Mouse (Mus musculus): ENCODE measurements at regions not wholly inside any gene's neighbourhood (a gene's known extent, or its start where the extent isn't known, plus 50 kb on each side); places are given as distances from the start of the nearest gene placed in this dataset.

DNA sequence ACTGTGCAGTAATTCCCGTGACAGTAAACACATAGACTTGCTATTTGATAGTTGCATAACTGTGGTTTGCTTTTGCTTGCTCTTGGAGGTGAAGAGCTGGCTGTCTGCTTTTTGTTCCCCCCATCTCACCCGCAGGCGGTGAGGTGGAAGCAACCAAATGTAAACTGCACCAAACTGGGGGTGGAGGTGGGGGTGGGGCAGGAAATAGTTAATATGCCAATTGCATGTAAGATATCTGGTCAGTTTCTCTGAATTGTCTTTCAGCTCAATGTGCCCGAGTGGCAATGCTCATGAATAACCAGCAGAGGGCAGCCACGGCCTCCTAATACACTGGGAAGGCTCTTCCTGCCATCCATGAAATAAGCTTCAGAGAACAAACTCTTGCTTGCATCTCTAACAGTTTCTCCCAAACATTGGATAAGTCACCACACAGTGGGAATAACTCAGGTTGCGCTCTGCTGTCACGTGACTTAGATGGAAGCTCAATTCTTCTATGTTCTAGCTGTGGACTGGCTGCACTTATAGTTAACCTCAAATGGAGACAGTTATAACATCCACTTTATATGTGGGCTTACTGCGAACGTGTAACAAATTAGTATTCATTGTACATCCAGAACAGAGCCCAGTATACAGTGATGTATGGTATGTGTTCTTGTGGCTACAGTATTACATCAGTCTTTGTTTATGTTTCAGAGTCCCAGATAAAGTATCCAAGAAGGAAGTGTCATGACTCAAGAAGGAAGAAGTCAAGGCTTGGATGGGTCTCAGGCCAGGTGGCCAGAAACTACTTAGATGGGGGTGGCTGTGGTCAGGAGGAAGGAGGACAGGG is 62.0 kb upstream of the Egflam start:
- DNase-seq (ENCODE audit: low read depth) = peak; percentile 58

DNA sequence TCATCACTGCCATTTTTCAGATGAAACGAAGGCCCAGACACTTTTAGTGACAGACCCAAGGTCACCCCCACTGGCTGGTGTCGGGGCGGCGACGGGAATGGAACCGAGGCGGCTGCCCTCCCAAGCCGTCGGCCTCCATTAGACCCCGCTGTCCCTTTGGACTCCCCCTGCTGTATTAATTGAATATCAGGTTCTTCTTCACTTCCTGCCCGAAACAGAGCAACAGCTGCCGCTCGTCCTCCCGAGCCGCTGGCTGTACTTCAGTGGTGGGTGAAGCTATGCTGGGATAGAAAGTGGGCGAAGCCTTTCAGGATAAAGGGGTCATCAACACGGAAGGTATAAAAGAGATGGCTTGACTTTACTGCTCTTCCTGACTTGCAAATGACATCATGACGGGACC is 64.4 kb upstream of the Egflam start:
- no peak for DNase-seq (ENCODE audit: low read depth)

DNA sequence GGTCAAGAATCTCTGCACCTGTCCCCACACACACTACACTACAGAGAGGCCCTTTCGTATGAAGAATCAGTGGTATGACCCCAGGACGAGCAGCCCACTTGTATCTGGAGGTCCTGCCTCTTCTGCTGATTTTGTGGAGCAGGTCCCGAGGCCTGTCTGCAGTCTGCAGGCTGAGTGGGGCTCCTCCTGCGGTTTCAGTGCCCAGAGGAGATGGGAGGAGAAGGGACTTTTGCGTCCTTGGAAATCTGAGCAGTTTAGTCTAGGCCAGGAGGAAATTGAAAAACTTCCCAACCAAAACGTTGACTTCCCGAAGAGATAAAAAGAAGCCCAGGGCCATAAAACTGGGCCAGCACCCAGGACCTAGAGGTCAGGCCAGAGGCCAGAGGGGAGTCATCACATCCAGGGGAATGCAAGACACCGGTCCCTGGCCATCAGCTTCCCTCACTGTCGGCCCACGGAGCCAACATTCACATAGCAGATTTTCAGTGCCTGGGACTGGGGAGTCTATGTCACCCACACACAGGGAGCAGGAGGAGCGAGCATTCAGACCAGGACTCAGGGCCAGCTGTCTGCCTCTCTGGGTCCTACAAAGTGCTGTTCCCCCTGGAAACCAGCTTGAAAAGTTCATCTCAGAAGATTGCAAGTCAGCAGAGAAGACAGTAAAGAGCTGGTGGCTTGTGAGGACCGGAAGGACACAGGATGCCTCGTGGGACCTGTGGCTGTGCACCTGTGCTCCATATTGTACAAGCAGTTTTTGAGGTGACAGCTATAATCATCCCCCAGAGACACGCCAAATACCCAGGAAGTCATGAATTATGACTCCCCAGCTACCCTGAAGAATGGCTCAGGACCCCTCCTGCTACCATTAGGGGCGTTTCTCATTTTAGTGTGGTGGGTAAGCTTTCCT is 65.5 kb upstream of the Egflam start:
- no peak for DNase-seq (ENCODE audit: low read depth)

DNA sequence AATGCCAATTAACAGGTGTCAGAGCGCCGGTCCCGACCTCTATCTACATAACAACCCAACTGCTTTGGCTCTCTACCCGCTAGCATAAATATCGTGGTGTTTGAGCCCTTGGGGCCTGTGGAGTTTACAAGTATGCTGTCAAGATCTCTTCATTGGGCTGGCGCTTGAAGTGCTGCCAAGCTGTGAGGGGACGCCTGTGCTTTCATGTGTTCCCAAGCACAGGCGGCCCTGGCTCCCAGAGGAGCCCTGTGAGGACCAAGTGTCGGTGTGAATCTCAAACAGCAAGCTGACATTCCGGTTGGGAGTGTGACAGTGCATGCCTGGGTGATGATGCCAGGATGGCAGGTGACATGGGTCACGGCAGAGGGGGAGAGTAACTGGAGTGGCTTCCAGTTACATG is 82.0 kb upstream of the Egflam start:
- DNase-seq (ENCODE audit: low read depth) = no peak

DNA sequence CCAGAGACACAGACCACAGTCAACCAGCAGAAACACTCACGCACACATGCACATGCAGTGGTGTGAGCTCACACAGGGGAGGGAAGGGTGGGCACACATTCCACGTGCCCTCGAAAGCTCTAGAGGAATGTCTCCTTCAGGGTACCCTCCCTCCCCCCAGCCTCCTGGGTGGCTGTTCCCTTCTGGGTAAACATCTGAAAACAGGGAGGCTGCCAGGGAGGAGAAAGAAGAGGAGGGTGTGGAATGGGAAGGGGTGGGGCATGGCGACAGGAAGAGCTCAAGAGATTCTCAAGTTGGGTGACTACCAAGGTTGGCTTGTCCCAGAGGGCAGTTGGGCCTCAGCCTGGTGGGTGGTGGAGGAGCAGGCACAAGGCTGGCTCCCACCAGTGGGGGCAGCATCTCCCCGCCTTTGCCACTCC is 82.6 kb upstream of the Egflam start:
- DNase-seq (ENCODE audit: low read depth) = no peak

DNA sequence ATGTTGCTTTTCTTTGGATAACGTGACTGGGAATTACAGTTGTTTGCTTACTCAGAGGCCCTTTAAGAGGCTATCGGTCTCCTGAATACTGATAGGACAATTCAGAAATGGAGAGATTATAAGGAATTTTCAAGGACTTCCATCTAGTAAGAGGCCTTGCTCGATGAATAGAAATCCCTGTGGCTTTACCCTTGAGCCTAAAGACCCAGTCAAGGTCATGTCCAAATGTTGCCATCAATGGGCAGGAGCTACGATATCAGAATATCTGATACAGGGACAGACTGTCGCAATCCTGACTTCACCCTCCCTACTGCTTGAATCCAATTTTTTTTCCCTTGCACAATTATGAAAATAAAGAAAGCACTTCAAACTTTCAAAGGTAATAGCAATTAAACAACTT is 85.5 kb upstream of the Egflam start:
- DNase-seq (ENCODE audit: low read depth) = no peak

DNA sequence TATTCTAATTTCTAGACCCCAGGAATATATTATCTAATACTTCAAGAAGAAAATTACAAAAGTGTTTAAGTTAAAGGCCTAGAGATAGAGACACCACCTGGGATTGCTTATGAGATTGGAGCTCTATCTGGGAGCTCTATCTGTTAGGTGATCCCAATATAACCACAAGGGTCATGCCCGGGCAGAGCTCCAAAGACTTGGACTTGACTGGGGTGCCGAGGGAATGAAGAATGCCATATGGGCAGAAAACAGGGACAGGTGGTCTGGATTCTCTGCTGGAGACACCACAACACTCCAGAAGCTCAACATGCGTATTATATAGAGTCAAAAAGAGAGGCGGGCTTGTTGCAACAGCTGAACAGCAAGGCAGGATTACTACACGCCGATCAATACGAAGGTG is 92.9 kb upstream of the Egflam start:
- DNase-seq (ENCODE audit: low read depth) = no peak

DNA sequence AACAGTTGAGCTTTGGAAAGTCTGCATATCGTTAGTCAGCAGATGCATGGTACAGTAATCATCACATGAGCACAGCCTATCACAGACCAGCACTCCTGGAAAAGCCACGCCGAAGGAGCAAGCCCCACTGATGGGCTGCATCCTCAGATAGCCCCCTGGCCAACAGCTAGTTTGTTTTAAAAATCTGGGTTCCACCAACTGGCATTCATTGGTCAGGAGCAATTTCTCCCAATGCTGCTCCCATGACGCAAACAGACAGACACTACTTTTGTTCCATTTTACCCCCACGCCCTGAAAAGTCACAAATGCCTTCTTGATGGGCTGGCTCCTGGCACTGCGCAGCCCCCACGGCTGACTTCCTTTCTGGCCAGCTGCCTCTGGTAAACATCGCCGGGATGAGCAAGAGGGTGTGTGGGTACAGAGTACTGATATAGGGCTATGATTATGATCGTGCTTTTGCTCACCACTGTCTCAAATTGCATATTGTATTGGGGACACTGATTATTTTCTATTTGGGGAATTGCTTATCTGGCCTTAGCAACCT is 95.0 kb upstream of the Egflam start:
- no peak for DNase-seq (ENCODE audit: low read depth)

DNA sequence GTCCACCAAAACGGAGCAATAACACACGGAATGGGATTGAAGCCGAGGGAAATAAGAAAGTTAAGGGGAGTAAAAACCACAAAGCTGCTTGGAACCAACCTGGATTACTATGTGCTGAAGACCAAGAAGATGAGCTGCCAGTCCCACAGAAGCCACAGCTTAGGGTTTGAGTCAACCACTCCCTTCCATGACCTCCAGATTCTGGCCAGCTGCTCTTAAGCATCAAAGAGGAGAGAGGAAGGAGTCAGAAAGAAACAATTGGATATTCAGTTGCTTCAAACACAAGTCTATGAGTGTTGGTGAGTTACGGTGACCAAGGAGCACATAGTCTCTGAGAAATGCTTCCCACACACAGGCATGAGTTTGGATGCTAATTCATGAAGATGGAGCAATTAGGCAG is 99.7 kb upstream of the Egflam start:
- no peak for DNase-seq (ENCODE audit: low read depth)

DNA sequence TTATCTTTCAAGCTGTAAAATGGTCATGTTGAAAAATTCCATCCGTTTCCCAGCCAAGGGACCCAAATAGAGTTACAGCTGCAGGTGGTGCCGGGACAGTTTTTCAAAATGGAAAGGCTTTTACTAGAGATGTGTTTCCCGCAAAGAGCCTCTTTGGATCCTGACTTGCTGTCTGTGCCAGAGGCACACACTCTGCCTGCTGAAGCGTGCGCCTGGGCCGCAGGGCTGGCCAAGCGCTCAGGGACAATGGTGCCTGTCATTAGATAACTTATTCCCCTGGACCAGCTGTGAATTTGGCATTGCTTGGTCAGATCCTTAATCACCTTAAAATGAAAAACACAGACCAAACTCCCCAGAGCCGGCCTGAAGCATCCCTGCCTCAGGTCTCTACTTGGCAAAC is 110.3 kb upstream of the Egflam start:
- no peak for DNase-seq (ENCODE audit: low read depth)

DNA sequence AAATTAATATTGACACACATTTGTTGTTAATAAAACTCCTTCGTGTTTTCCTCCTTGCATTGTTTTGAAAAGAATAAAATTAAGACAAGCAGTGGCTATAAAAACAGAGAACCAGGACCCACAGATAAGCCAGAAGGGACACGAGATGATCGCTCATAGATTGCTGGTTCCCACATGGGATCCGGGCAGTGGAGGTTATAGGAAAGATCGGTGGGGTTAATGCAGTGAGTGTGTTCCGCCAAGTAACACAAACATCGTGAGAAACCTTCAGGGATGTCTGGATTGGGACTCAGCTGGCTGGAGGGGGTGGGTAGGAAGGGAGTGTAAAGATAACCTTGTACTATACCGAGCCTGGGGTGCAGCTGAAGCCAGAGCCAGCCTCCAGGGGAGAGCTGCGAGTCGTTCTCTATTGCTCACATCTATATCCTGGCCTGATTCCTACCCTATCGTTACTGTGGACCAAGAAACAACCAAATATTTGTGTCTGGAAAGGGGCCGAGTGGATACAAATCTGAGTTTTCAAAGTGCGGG is 116.6 kb upstream of the Egflam start:
- no peak for DNase-seq (ENCODE audit: low read depth)

DNA sequence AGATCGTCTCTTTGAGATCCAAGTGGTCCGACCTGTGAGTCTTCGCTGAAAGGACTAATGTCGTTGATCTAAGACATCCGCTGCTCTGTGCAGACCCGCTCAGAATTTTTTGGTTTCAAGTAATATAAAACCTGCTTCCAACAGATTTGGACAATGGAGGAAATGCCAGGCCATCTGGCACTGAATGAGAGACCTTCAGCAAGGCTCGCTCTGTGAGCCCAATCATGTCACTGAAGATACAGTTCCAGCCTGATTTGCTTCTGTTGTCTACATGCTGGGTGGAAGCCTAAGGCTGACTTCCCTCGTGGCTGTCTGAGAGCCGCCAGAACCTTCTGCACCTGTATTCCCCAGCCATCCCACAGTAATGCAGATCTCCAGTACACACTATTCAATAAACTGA is 123.4 kb upstream of the Egflam start:
- DNase-seq (ENCODE audit: low read depth) = no peak

DNA sequence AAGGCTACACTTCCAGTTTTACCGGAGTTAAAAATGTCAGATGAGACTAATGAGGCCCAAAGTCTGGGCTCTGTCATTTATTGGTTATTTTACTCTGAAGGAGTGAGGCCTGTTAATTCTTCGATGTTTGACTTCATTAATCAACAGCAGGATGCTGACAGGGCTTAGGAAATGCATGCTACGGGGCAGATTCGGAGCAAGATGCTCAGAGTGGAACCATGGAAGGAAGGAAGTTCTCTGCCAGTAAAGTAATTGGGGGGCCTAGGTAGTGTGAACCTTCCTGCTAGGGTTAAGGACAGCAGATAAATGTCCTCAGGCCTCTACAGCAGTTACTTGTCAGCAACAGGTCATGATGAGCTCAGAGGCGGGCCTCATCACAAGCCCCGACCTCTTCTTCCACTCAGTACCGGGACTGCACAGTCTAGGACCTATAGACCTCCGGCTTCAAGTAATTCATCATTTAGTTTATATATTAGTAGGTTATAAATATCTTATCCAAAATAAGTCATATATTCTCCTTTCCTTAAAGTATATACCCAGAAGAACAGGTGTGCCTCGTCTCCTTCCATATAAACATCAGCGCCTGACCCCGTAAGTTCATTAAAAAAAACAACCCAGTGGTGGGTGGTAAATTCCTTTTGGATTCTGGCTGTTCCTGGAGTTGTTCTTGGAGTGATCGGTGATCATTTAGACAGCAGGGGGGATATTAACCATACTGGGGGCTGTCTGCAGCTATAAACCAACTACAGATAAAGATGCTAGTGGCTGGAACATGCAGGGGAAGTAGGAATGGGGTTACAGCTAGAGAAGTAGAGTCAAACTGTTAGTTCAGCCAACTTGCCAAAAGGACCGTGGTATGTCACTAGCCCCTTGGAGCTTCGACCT is 124.9 kb upstream of the Egflam start:
- no peak for DNase-seq (ENCODE audit: low read depth)

DNA sequence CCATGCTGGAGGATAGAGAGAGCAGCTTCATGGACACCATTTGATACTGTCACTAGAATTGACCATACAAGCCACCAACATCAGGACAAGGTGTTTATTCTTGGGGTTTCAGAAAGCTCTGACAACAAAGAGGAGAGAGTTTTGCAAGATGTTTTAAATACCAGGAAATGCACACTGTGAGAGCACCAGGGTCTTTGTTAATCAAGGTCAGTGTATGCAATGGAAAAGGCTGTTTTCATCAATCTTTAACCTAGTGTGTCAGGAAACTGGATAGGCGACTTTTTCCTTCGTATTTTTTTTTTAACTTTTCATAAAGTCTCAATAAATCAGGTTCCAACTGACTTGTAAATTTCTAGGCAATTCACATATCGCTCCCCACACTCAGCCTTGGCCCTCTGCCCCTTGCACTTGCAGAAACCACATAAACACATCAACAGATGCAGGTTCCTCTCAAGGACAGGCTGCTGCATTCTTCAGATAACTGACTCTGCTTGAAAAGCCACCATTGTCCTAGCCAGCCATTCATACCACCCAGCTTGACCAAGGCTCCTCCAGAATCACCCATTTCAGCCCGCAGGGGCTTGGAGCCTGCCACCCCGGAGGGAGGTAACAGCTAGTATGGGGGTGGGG is 132.9 kb upstream of the Egflam start:
- DNase-seq (ENCODE audit: low read depth) = no peak

DNA sequence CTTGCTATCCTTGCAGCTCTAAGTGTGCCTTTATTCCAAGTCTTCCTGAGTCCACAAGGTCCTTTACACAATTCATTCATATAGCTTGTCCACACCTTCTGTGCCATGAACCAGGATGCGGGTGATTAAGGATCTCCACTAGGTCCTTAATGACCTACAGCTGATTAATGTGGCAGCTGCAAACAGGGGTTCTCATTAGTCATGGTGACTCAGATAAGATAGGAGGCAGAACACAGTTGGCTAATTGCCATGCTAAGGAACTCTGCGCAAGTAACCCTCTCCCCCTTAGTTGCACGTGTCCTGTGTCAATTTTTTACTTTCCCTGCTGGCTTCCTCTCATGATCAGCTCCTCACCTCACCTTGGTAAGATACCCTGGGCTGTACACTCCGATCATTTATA is 139.7 kb upstream of the Egflam start:
- no peak for DNase-seq (ENCODE audit: low read depth)

DNA sequence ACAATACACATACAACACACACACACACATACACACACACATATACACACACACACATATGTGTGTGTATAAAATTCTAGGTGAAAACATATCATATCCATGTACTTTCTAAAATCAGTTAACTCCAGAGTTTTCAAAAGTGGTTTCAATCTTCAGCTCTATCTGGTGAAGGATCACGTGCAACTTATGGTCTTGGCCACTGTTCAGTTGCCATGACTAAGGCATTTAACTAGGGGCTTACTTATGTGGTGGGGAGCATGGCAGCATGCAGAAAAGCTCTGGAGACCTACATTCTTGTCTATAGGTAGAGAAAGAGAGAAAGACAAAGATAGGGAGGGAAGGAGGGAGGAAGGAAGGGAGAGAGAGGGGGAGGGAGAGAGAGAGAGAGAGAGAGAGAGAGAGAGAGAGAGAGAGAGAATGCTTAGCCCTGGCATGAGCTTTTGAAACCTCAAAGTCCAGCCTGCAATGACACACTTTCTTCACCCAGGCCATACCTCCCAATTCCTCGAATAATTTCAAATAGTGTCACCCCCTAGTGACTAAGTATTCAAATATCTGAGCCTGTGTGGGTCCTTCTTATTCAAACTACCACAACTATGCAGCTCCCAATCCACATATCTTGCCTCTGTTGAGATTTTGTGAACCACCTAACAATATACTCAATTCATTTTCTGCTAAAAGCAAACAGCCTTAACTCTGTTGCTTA is 155.1 kb upstream of the Egflam start:
- DNase-seq (ENCODE audit: low read depth) = no peak

DNA sequence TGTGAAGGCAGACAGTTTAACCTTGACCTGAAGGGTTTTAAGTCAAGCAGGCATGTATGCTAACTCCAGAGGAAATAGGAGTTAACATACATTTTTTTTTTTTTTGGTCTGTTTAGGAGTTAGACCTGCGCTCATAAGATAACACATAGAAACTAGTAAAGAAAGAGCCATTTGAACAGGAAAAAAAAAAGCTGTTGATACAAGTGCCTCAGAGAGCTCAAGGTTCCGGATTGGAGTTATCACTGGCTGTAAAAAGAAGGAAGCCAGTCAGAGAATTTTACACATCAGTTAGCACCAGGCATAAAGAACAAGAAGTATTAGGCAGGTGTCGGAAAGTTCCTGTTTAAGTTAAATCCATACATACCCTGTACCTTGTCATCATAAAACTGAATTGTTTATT is 156.2 kb upstream of the Egflam start:
- DNase-seq (ENCODE audit: low read depth) = no peak

DNA sequence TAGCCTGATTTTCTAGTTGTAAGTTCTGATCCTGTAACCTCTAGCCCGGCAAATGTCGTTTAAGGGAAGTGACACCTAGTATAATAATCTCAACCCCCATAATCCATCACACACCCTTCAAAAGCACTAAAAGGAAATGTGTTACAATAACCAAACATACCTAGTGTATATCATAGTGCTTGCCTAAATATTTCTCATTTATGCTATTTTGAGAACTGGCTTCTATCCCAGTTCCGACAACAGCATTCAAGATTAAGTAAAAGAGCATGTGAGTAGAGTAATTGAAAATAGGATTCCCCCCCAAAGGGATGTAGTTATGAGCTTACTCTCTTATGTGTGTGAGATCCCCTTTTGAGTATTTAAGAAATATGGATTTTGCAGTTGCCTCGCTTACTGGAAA is 165.1 kb upstream of the Egflam start:
- DNase-seq (ENCODE audit: low read depth) = no peak

DNA sequence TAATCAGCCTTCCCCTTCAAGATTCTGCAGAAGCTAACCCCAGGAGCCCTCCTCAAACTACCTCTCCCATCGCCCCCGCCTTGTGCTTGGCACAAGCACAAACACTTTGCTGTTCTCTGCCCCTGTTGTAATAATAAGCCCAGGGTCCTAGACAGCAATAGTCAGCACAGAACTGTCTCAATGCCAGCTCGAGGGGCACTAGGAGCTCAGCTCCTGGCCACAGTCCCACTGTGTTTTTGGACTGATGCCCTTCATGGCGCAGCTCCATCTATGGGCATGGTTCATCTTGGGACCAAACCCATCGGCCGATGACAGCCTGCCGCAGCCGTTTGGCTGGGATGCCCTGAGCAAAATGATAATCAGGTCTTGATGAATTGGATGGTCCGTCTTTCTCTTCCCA is 165.5 kb upstream of the Egflam start:
- no peak for DNase-seq (ENCODE audit: low read depth)

DNA sequence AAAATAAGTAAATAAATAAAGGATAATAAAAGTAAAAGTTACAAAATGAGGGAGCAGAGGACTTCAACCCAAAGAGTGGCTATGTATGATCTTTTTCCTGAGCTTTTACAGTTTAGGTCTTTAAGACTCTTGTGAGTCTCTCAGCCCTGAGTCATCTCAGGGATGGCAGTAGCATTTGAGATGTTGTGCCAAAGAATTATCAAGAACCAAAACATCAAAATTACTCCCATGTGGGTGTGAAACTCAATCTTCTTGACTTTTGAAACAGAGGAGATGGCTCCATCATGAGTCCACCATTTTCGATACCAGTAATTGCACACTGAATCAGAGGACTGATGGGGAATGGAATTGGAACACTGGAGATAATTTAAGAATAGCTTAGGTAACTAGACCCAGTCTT is 174.0 kb upstream of the Egflam start:
- DNase-seq (ENCODE audit: low read depth) = no peak

DNA sequence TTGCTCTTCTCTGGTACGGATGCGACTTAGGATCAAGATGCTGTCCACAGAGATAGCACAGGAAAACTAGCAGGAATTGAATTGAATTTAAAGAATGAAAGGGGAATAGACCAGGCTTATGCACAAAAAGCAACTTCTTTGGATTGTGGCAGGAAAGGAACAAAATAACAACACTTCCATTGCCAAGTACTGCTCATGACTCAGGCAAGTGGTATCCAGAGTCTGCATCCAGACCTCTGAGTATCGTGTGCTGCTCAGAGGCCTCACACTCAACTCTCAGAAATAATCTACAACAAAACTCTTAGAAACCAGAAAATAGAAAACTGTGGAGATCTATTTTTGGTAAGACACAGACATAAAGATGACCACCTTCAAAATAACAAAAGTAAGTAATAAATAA is 176.1 kb upstream of the Egflam start:
- no peak for DNase-seq (ENCODE audit: low read depth)

Data from induced T-regulatory cell, adult 2 months (primary cell).